Mouse (Mus musculus): ENCODE measurements around the gene Tcirg1.

The Tcirg1 gene

DNA sequence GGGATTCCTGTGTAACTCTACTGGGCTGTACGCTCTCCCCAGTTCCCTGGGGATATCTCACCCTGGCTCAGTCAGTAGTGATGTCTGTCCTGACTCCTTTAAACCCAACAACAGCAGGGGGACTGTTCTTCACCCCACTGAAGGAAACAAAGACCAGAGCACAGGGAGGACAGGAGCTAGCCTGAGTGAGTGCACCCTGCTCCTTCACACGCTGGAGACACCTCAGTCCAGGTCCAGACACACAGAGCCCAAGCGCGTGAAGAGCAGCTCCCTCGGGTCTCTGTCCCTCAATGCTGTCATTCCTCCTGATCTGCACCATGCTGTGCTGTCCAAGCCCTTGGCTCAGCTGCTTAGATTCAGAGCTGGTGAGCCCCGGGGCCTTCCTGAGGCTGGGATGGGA, 19.8 kb upstream of the Tcirg1 start:
- no peak for DNase-seq

DNA sequence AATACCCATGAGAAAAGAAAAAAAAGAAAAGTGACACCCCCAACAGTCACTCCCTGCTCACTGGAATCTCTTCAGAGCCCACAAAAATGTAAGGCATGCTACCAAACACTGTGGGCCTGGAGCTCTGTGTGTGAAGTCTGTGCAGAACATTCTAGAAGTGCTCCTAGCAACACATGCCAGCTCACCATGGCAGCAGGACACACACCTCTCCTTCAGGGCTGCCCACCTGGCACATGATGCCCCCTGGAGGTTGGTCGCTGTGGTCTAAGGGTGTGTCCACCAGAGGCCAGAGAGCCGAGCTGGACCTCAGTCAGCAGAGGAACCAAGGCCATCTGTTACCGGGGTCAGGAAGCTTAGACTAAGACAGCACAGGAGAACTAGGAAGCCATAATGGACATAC, 19.3 kb upstream of the Tcirg1 start:
- DNase-seq, result peak; percentile 53 to 61

DNA sequence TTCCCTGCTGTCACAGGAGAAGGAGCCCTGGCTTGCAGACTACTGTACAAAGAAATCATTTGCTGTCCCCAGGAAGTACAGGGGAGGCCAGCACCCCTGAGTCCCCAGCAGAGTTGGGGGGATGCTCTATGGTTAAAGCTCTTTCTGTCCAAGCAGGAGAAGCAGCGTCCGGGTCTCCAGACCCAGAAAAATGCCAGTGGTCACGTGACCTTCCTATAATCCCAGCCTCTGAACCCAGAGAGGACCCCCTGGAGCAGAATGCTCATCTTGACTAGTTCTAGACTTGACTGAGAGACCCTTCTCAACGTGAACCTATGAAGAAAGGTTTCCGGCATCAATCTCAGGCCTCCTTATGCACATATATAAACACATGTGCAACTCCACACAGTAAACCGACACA, 18.9 kb upstream of the Tcirg1 start:
- no peak for DNase-seq

DNA sequence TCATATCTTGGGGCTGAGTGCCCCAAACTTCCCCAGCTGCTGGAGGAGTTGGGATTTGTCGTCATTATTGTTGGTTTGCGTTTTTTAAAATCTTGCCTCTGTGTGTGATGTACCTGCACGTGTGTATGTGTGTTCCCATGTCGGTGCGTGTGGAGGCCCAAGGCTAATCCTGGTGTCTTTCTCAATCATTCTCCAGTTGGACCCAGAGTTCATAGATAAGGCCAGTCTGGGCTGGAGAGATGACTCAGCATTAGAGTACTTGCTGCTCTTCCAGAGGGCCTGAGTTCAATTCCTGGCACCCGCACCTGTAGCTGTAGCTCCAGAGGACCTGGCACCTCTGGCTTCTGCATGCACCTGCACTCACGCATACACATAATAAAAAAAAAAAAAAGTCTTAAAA, 17.9 kb upstream of the Tcirg1 start:
- DNase-seq, result no peak

DNA sequence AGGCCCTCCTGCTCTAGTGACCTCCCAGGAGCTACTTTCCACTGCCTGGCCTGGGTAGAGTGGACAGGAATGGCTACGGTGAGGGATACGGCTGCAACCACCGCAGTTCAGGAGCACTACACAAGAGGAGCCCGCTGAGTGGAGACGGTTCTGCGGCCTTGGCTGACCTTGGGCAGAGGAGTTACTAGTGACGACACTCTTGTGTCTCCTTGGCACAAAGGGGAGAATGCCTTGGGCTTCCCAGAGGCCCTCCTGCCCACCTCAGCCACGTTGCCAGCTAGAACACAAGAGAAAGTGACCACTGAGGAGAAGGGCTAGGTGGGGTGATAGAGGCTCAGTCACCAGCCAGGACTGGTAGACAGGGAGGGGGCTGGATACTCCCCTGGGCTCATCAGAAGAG, 17.3 kb upstream of the Tcirg1 start:
- DNase-seq, result peak in 1 of 2 experiments; percentile 12

DNA sequence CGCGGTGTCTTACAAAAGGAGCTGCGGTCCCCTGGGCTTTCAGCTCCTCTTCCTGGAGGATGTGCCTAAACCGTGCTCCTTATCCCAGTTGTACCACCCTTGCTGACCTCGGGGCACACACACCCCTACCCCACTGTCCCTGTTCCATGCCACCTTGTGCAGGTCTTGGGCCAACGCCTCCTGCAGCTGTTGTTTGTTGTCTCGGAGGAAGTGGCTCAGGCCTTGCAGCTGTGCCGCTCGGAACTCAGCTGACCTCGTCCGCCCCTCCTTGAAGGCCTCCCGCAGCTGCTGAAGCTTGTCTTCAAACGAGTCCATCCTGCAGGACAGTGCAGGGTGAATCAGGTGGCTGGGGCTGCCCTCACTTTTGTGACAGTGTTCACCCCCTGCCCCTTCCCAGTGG, 16.7 kb upstream of the Tcirg1 start:
- peak; percentile 68 to 79 for DNase-seq

DNA sequence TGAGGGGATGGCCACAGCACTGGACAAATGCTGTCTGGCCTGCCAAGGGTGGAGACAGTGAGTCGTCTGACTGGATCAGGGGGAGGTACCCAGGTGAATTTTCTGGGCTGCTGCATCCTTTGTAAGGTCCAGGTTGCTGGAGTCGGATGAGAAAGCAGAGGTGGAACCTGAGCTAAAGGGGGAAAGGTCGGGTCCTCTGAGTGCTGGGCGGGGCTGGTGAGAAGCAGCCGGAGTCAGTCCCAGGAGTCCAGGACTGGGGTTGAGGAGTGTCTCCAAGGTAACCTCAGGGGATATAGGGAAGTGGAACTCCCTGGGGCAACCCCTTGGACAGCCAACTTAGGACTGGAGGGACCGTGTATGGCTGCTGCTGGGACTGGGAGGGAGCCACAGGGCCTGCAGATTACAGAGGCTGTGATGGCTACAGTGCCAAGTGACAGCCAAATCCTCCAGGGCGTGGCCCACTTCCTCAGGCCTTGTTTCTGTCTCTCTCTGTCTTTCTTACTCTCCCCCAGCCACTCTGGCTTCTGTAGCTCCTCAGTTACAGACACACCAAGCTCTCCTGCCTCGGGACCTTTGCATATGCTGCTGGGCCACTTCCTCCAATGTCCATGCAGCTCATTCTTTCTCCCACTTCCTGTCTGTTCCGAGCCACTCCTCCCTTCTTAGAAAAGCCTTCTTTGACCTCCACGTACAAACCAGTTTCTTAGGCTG, 15.9 kb upstream of the Tcirg1 start:
- peak in 1 of 2 experiments; percentile 39 for DNase-seq

DNA sequence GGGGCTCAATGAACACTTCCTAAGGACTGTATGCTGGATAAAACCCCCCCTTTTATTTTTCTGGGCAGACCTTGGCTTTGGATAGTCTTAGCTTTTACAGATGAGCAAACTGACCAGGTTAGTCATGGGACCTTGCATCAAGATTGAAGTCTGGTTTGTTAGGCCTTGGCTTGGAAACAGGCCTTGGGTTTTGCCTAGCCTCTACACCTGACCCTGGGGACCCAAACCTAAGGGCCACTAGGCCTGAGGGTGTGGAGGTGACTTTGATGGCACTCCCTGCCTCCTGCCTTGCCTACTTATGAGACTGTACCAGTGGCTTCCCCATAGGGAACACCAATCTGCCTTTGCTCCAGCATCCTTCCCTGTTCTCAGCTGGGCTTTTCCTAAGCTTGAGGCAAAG, 13.0 kb upstream of the Tcirg1 start:
- DNase-seq, result no peak

DNA sequence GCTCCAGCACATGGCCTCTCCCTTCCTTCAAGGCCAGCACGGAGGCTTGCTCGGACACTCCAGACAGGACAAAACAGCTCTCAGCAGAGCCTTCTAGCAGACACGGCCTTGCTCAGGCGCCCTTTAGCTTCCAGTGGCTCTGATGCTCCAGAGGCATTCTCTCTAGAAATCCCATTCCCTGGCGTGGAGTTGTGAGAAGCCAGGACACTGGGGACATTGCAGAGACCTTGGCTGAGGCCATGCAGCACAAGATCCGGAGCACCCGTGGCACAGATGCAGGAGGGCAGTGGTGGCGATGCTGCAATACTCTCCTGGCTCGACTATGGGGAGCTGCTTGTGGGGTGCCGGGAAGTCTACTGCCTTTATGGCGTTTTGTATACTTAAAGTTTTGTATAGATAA, 9.8 kb upstream of the Tcirg1 start:
- DNase-seq, result no peak

DNA sequence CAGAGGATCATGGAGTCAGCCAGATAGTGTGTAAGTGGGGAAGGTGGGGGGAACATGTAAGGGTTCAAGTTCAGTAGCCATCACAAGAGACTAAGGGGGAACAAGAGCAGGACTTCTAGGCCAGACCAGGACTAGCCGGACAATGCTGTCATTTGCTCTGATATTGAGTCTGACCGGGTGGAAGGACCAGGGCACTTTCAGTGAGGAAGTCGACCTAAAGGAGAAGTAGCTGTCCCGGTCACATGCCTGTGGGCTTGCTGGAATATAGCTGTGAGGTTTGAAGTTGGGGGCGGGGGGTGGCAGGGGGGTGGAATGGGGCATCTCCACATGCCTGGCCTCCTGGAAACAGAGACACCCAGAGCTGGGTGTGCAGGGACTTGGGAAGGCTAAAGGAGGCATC, 7.6 kb upstream of the Tcirg1 start:
- no peak for DNase-seq

DNA sequence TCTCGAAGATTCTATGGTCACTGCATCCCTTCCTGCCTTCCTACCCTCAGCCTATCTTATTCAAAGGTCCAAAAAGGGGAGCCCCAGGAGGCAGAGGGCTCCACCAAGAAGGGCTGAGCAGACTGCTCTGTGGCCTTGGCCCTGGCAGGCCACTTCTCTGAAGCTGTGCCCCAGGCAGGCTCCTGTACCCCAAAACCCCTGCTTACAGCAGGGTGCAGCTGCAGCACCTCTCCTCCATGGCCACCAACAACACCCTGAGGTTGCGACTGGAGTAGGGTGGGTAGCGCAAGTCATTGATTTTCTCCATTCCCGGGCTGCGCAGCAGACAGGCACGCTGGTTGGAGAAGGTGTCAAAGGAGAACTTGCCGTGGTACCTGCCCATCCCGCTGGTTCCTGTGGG, 6.8 kb upstream of the Tcirg1 start:
- no peak for DNase-seq

DNA sequence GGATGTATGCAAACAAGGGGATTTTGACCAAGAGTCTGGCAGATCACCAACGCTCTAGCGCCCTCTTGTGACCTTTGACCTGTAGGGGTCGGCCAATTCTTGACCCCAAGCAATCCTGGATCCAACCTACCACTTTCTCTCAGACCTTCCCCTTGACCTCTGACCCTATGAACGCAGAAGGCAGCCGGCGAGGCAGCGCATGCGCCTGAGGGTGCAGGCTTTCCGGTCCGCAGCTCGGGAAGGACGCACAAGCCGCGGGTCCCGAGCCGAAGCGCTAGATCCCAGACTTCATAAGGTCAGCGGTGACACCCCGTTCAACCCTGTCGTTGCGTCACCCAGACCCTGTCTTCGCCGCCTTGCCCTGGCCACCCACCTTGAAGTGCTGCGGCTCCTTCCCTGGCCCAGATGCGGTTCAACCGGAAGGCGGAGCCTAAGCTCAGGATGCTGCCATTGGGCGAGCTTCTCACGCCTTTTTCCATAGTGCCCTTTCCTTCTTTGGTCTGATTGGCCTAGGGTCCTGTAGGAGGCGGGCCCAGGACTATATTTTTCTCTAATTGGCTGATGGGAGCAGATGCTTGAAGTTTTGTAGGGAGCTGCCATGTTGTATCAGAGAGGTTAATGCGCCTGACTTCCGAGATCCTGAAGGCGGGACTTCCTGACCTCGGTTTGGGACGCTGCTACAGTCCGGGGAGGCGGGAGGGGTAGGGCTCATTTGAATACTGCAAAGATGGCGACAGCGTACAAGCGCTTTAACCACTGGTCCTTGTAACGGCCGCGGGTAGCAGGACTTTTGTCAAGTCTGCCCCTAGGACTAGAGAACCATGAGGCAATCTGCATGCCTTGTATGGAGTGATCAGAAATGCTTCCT, 5.6 kb upstream of the Tcirg1 start, which contains the start of gene Ndufs8:
Ndufs8 (minus strand) TSS at position 438 of the 868 bp plus-strand sequence.
- peak; percentile 88 to 94 for DNase-seq

DNA sequence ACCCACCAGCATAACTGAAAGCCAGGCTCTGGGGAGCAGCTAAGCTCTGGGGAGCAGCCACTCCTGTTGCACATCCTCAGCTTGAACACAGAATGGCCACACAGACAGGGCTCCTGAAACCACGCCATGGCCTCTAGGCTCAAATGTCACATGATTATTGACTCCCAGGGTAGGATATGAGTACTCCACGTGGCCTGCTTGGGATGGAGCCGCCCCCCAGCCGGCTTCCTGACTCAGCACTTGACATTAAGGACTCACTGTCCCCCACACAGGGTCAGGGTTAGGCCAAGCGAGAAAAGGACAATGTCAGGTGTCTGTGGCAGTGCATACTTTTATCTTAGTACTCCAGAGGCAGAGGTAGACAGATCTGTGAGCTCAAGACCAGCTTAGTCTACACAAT, 3.3 kb upstream of the Tcirg1 start:
- DNase-seq, result no peak

DNA sequence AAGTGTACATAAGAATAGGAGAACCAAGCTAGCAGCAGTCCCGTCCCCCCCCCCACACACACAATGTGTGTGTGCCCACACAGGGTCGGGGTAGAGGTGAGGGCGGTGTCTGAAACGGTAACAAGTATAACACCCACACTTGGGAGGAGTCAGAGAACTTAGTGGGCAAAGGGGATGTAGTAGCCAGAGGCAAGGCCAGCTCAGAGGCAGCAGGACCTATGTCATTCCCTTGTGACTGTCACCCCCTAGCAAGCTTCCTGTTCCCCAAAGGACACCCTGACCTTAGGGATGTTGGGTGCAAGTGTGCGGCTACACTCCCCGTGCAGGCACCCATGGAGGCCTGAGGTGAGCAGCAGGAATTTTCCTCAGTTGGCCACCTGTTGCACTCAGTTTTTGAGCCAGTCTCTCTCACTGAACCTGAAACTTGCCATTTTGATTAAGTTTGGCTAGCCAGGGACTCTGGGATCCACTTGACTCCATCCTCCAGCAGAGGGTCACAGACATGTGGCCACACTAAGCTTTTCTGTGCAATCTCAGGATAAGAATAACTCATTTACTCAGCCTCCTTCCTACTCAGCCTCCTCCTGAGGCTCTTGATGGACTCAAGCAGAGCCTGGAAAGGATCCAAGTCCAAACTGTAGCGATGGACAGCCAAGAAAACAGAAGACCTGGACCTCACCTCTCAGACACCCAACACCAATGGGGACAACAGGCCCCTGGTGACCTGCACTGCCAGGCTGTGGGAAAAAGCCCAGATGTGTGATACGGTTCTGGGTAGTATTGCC, 1.1 kb upstream of the Tcirg1 start:
- no peak for DNase-seq

DNA sequence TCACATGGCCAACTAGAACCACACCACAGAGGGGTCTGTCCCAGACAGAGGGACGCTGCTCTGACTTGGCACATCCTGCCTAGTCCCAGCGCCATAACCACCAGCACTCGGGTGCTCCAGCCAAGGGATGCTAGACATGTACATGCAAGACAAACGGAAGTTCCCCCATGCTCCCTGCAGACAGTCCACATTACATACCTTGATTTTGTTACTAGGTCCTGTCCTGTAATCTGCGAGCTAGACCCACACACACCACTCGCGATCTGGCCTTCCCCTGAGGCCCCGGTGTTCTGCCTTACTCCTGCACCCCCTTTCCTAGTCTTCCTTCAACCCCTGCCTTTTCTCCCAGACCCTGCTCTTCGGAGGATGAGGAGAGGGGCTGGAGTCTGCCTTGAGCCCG, 607 bp downstream of the Tcirg1 start:
- peak in 1 of 2 experiments; percentile 42 for DNase-seq

DNA sequence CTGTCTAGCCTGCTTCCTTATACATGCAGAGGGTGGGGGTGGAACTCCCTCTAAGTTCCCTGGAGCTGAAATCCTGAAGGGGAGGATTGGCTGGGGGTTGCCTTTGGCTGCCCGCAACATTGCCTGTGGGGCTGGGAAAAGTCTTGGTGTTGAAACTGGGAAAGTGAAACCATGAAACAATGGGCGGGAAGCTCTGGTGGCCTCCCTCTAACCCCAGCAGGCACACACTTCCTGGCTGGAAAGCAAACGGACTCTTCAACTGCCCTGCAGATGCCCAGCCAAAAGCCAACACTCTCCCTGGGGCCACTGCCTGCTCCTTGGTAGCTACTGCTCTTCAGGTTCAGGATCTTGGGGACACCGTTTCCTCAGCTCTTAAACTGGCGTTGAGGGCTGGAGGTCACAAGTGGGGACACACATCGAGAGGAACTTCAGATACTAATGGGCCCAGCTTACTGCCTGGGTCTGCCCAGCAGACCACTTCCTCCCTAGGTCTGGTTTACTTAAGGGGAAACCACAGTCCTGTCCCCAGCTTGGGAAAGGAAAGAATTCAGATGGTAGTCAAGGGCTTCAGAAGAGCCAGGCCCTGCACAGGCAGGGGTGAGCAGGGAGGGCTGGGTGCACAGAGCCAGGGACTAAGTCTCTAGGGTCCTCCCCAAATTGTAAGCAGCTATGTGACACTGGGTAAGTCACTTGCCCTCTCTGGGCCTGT, 1.5 kb downstream of the Tcirg1 start:
- peak; percentile 57 to 71 for DNase-seq

DNA sequence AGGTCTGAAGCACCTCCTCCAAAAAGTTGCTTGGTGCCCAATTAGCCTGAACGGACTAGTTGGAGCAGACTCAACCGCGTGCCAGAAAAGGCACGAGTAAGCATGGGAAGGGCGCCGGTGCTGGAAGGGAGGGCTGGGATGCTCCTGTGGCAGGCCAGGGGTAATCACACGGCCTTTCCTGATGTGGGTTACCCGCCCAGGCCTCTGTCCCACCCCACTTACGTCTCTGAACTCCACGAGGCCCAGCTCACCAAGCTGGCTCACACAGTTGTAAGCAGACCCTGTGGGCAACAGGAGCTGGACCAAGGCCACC, 2.6 kb downstream of the Tcirg1 start:
- no peak for DNase-seq

DNA sequence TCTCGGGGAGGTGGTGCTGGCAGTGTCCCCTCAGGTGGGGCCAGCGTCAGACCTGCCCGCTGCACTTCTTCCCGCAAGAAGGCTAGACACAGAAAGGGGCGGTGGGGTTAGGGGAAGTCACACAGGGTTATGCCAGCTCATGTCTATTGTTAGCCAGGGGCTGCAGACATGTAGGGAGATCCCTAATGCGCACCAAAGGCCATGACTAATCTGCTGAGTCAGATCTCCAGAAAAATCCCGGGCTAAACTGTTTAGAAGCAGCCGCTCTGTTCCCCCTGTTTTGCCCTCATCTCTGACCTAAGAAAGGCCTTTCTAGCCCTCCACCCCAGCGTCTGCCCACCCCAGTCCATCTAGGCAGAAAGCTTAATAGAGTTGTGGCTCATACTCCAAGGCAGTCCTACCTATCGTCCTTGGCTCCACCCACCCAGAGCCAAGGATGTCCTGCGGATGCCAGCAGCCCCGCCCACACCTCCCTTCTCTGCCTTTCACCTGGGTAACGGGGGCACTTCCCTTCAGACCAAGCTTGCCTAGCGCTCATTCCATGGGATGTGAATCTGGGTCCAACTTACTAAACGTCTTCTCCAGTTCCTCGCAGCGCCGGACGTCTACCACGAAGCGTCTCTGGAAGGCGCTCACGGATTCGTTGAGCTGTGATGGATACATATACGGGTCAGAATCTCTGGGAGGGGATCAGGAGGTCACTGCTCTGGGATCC, 3.1 kb downstream of the Tcirg1 start:
- no peak for DNase-seq

DNA sequence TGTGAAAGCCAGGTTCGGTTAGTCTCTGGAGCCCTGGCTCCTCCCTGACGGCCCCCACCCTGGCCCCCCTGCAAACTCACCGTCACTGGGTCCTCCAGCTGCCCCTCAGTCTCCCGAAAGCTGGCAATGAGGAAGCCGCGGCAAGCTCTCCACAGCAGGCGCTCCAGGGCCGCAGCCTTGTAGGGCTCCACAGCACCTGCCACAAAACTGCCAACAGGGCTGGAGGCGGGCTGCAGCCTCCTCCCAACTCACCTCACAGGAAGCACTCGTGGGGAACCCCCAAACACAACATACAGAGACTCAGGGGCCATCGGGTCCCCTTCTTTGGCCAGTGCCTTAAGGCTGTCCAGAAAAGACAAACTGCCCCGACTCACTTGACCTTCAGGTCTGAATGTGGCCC, 4.0 kb downstream of the Tcirg1 start:
- no peak for DNase-seq

DNA sequence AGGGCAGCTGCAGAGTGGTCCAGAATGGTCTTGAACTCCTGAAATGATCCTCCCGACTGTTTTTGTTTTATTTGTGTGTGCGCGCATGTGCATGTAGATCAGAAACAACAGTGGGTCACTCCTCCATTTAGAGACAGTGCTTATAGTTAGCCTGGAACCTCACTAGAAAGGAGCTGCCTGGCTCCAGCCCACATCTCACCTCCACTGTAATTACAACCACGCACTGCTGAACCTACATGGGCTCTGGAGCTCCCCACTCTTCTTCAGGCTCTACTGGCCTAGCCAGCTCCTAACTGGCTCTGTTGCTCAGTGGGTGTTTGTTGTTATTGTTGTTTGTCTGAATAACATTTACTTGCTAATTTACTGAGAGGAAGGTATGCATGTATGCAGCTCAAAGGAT, 7.3 kb downstream of the Tcirg1 start:
- no peak for DNase-seq

DNA sequence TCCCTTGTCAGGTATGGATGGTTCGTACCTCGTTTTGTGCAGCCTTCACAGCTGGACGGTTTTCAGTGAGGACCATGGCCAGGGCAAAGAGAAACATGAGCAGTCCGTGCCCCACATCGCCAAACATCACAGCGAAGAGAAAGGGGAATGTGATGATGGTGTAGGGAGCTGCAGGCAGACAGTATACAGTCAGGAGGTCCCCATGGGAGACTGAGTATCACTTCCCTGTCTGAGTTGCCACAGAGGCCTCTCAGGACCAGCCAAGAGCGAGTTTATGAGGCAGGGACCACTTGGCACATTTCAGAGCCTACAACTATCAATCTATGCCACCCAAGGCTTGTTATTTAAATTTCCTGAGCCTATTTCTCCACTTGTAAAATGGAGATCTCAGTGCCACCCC, 8.0 kb downstream of the Tcirg1 start:
- no peak for DNase-seq

DNA sequence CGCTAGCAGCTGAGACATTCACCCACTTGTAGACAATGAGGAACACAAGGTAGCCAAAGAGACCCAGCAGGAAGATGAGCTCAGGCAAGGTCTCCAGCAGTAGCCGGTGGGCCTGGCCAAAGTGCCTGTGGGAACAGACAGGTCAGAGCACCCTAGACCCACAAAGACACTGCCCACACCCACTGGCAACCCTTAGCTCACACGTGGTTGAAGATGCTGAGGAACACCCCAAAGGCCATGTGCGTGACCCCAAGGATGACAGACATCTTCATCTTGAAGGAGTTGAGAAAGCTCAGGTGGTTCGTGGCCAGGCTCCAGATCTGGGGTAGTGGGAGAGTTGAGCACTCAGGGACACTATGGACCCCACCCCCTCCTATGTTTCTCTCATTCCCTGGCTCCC, 9.4 kb downstream of the Tcirg1 start:
- no peak for DNase-seq

All from kidney, postnatal 4 days (tissue).